Mouse (Mus musculus) urinary bladder, postnatal 4 days (tissue): ENCODE data around the gene Ano6.

Experiments
- DNase-seq, 2 experiments: peaks; one replicate each; pipeline ENCODE4 v3.0.0; 2021 to 2022; ENCODE audit warnings: low spot score in 2 of 2

Gene Ano6

GRCm38 (mm10) chr15:95768703-95769102, 21.9 kb upstream of the Ano6 start:
- DNase-seq = no peak

DNA sequence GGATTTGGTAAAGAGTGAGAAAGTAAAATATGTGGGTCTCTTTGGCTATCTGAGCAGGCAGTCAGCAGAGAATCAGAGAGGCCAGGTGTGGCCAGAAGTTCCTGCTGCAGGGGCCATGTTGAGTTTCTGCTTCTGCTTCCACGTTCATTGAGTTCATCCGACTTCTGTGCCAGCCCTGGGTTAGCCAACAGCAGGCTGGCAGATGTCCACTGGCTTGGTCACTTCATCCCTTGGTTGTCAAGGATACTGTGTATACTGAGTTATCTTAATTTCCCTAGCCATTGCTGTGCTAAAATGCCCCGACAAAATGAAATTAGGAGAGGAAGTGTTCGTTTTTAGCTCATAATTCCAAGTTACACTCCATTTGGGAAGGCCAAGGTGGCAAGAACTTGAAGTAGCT, 21.1 kb upstream of the Ano6 start:
- no peak for DNase-seq

GRCm38 (mm10) chr15:95770307-95770706, 20.3 kb upstream of the Ano6 start:
- no peak for DNase-seq

DNA sequence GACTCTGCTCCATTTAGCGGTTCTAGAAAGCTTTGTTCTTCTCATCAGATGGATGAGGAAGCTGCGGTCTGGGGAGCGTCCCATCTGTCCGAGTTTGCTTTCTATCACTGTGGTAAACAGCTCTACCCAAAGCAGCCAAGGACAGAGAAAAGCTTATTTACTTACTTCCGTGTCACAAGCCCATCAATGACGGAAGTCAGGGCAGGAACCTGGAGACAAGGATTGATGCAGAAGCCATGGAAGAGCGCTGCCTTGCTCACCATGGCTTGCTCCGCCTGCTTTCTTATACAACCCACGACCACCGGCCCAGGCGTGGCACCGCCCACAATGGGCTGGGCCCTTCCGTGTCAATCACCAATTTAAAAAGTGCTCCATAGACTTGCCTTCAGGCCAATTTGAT, 18.3 kb upstream of the Ano6 start:
- DNase-seq = no peak

- peak in 1 of 2 experiments; percentile 70 for DNase-seq
Observed at GRCm38 (mm10) chr15:95772861-95773836, 17.5 kb upstream of the Ano6 start.

DNA sequence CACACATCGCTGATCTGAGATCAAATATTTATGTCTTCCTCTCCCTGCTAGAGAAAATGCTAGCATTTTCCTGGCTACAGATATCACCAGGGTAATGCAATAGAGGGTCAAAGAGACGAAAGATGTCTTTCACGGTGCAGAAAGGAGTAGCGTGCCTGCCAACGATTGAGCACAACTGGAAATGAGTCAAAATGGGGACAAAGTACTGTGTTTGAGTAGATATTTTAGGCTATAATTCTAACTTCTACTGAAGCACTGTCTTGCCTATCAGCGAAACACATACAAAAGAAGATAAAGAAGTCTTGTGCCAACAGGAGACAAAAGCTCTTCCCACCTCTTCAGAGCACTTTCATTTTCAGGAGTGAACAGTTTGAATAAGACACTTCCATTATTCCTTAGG, 16.4 kb upstream of the Ano6 start:
- DNase-seq = no peak

GRCm38 (mm10) chr15:95774674-95775414, 15.8 kb upstream of the Ano6 start:
- no peak for DNase-seq

- no peak for DNase-seq
Observed at GRCm38 (mm10) chr15:95777743-95778142, 12.9 kb upstream of the Ano6 start.

GRCm38 (mm10) chr15:95778710-95779109, 11.9 kb upstream of the Ano6 start:
- no peak for DNase-seq

- no peak for DNase-seq
Observed at GRCm38 (mm10) chr15:95786624-95787023, 4.0 kb upstream of the Ano6 start.

DNA sequence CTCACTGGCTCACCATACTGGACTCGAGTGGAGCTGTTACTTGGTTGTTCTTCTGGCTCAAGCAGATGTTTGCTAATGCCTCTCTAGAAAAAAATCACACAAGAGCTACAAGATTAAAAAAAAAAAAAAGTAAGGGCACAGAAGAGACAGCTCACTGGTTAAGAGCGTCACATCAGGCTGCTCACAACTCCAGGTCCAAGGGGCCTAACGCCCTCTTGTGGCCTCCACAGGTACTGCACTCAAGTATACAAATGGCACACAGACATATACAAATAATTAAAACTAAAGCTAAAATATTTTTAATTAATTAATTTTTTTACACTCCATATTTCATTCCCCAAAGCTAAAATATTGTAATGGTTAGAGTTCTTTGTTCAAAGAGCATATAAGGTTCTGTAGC, 3.1 kb upstream of the Ano6 start:
- DNase-seq = no peak

GRCm38 (mm10) chr15:95789562-95790528, 798 bp upstream of the Ano6 start:
- DNase-seq = peak in 1 of 2 experiments; percentile 23

DNA sequence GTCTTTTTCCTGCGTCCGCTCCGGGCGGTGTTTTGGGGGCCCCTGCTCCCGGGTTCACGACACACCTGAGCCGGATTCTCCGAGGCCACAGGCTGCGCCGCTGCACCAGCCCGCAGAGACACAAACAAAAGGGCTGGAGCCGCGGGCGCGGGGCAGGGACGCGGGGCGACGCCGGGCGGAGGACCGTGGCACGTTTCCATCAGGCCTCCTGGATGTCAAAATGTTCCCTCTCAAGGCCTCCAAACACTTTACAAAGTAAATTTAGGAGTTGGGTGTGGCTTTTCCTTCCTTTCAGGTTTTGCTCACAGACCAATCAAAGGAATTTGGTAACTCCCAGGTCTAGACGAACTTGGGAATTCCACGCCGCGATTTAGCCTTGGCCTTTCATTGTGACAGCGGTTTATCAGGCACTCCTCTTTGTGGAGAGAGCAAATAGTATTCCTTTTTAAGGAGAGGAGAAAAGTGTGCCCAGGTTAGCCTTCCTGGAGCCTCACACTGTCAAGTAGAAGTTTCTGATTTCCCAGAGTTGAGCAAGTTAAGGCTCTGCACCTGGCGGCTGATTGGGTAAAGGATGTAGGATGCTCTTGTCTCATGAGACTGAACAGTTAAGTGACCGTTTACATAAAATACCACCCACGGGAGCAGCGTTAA, 623 bp downstream of the Ano6 start:
- no peak for DNase-seq

GRCm38 (mm10) chr15:95791855-95792254, 1.2 kb downstream of the Ano6 start:
- DNase-seq = no peak

DNA sequence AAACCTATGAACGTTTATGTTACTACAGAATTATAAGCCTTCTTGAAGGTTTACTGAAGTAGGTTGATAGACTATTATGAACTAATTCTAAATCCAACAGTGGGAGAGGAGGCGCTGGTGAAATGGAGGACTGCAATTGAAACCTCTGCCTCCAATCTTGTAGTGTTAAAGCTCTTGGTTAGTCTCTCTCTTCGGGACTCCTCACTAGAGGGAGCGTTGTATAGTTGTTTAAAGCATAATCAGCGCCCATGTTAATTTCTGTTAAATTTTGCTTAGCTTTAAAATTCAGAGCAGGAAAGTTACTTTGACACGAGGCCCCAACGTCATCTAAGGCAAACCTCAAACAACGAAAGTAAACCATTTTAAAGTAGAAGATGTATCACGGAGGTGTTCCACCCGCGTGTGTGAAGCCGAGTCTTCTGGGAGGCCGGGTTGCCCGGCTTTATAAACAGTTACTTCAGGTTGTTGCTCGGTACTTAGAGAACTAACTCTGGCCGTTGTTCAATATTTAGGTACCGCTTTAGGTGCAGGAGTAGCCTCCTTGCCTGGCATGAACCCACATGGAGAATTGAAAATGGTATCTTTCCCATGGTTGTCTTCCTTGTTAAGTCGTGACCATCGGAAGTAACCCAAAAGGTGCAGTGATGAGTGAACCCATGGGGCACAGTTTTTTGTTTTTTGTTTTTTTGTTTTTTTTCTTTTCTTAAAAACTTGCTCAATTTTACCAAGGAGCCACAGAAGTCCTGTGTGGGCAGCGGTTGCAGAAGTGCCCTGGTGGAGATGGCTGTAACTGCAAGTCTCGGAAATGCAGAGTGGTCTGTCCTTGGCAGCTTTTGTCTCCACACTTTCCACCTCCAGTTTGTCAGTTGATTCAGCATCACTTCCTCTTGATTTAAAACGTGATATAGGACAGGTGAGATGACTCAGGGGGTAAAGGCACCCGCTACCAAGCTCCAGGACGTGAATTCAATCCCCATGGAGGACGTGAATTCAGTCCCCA, 1.9 kb downstream of the Ano6 start:
- DNase-seq = no peak

DNA sequence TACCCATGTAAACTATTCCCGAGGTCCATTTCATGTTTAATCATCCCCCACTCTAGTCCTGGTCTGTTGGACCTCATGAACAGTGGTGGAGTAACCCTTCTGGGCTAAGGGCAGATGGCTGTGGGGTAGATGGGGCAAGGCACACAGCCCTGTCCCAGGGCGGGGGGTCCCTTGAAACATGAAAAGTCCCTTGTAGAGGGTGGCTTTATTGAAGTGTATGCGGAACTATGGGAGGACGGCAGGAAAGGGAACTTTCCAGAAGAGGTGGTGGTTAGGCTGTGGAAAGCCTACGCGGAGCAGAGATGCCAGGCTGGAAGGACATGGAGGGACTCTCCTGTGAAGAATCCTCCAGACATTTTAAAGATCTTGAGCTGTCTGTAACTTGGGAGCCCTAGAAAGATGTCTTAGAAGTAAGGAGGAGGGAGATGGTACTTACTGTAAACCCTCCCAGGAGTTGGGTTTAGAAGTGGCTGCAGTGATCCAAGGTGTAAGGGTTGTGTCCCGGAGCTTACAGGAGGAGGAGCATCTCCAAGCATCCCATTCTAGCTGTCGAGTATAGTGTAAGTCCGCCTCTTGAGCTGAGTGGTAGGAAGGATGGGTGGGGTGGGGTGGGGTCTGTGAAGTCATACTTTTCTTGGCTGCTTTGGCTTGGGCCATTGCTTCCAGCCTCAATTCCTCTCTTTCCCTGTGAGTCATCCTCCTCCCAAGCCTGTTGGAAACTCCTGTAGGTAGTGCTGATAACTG, 3.3 kb downstream of the Ano6 start:
- DNase-seq = no peak

DNA sequence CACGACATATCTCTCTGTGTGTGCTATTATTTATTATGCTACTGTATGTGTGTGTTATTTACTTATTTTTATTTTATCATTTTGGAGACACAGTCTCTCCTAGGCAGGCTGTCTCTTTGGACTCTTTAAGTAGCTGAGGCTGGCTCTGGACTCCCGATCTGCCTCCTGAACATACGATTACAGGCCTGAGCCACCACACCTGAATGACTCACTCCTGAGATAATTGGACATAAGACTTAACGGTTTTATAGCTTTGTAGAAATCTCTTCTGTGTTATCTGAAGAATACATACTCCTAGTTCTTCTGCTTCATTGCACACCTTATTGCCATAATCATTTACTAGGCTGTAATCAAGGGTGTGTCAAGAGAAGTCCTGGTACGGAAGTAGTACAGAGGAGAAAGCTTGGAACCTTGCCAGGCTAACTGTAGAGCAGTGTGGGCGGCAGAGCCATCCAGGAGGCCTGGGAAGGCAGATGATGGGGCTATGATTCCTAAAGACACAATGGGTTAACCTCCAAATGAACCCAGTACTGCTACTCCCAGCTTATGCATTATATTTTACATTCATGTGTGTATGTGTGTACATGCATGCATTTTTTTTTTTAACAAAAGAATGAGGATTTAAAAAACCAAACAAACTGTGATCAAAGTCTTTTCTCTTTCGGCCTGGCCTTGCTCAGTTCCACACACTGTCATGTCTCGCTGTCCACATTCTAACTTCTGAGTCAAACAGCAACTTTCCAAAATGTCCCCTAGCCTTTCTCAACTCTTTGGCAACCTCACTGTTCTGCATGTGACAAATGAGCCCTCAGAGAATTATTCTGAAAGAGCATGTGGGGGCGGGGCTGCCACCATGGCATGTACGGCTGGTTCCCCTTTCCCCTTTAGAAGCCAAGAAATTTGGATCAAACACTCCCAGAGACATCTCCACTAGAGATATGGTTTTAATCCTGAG, 4.2 kb downstream of the Ano6 start:
- no peak for DNase-seq

- no peak for DNase-seq
Observed at GRCm38 (mm10) chr15:95796062-95796461, 5.4 kb downstream of the Ano6 start.
